Mouse (Mus musculus): Measurements from ENCODE around the gene Celsr1. TPM values are rescaled to one million over a fixed set of nuclear protein-coding genes. Genes with fewer than 3 reads are reported as not detected.

The Celsr1 gene
- polyA plus RNA-seq, 1 experiment: 0.06 TPM

DNA sequence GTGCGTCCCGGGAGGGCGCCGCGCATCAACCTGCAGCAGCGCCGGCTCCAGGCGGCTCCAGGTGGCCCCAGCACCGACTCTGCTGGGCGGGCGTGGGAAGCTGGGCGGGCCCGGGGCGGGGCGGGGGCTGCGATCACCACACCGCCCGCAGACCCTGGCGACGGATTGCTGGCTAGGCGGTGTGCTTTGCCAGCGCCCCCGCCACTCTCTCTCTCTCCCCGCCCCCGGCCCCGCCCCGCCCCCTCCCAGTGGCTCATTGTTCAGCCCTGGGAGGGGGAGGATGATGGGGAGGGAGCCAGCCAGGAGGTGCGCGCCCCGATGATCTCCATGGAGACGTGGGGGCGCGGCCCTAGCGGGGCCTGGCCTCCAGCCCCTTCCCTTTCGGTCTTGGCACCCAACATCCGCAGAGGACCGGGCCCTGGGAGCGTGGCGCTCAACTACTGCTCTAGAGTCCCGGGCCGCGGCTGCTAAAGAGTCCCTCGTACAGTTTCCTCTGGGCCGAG lies 495 bp upstream of the Celsr1 start:
- no peak for TF ChIP-seq CEBPB (IDR thresholded peaks at IDR 0.05; ENCODE audit: insufficient read depth, poor library complexity, severe bottlenecking)
- no peak for TF ChIP-seq MYOD1 (IDR thresholded peaks at IDR 0.05; ENCODE audit: control insufficient read depth in 1 of 3, insufficient read length in 2 of 3, low read depth in 2 of 3)
- no peak for TF ChIP-seq TCF3 (IDR thresholded peaks at IDR 0.05; ENCODE audit: insufficient read length, low read depth)
- TF ChIP-seq E2F4 (IDR thresholded peaks at IDR 0.05; ENCODE audit: insufficient read depth): no peak
- no peak for TF ChIP-seq SRF (IDR thresholded peaks at IDR 0.05; ENCODE audit: control insufficient read depth, insufficient read length, low read depth)
- no peak for TF ChIP-seq USF1 (IDR thresholded peaks at IDR 0.05; ENCODE audit: low read depth)
- TF ChIP-seq MAX (IDR thresholded peaks at IDR 0.05; ENCODE audit: low read depth): no peak
- no peak for TF ChIP-seq POLR2A (IDR thresholded peaks at IDR 0.05; ENCODE audit: insufficient read length, low read depth)
- no peak for TF ChIP-seq REST (IDR thresholded peaks at IDR 0.05; ENCODE audit: insufficient read depth, insufficient read length)
- no peak for TF ChIP-seq TCF12 (IDR thresholded peaks at IDR 0.05; ENCODE audit: insufficient read depth, poor library complexity, severe bottlenecking)
- TF ChIP-seq POLR2AphosphoS2 (IDR thresholded peaks at IDR 0.05; ENCODE audit: insufficient read length, low read depth): no peak
- TF ChIP-seq MYOG (IDR thresholded peaks at IDR 0.05; ENCODE audit: control insufficient read depth in 1 of 3, insufficient read depth in 1 of 3, insufficient read length in 2 of 3, low read depth in 2 of 3): no peak
- Histone ChIP-seq H3K4me2 (ENCODE audit: low read depth) (peak overlapping the region; percentile 27), H3K27me3 (ENCODE audit: control insufficient read depth, insufficient read depth, insufficient read length) (peaks cover 47% of the 10 kb centered on the region), H3K4me3 (no peak overlapping the region), H3K79me2 (ENCODE audit: control insufficient read depth, insufficient read depth) (no peaks in the 10 kb centered on the region), H3K36me3 (ENCODE audit: control insufficient read depth, insufficient read depth) (no peaks in the 10 kb centered on the region), H3ac (ENCODE audit: control insufficient read depth, insufficient read length) (no peak overlapping the region)

DNA sequence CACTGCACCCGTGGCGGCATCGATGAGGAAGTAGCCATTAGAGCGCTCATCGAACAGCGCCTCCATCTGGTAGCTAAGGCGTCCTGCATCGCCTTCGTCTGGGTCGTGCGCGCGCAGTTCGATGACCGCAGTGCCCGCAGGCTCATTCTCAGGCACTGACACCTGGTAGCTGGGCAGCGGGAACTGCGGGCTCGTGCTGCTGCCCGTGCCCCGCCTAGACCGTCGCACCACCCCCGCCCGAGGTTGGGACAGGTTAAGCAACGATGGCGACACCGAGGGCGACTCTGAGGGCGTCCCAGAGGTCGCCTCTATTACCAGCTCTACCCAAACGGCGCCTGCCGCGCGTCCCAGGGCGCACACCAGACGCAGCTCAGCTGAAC lies 776 bp downstream of the Celsr1 start:
- Histone ChIP-seq H3K4me3 (no peak overlapping the region), H3K36me3 (ENCODE audit: control insufficient read depth, insufficient read depth) (no peaks in the 10 kb centered on the region), H3ac (ENCODE audit: control insufficient read depth, insufficient read length) (no peak overlapping the region), H3K4me2 (ENCODE audit: low read depth) (no peak overlapping the region), H3K27me3 (ENCODE audit: control insufficient read depth, insufficient read depth, insufficient read length) (peaks cover 46% of the 10 kb centered on the region), H3K79me2 (ENCODE audit: control insufficient read depth, insufficient read depth) (no peaks in the 10 kb centered on the region)
- no peak for TF ChIP-seq MAX (IDR thresholded peaks at IDR 0.05; ENCODE audit: low read depth)
- TF ChIP-seq TCF3 (IDR thresholded peaks at IDR 0.05; ENCODE audit: insufficient read length, low read depth): no peak
- TF ChIP-seq E2F4 (IDR thresholded peaks at IDR 0.05; ENCODE audit: insufficient read depth): no peak
- TF ChIP-seq SRF (IDR thresholded peaks at IDR 0.05; ENCODE audit: control insufficient read depth, insufficient read length, low read depth): no peak
- no peak for TF ChIP-seq POLR2A (IDR thresholded peaks at IDR 0.05; ENCODE audit: insufficient read length, low read depth)
- no peak for TF ChIP-seq CEBPB (IDR thresholded peaks at IDR 0.05; ENCODE audit: insufficient read depth, poor library complexity, severe bottlenecking)
- TF ChIP-seq MYOG (IDR thresholded peaks at IDR 0.05; ENCODE audit: control insufficient read depth in 1 of 3, insufficient read depth in 1 of 3, insufficient read length in 2 of 3, low read depth in 2 of 3): no peak
- no peak for TF ChIP-seq TCF12 (IDR thresholded peaks at IDR 0.05; ENCODE audit: insufficient read depth, poor library complexity, severe bottlenecking)
- TF ChIP-seq REST (IDR thresholded peaks at IDR 0.05; ENCODE audit: insufficient read depth, insufficient read length): no peak
- no peak for TF ChIP-seq USF1 (IDR thresholded peaks at IDR 0.05; ENCODE audit: low read depth)
- TF ChIP-seq POLR2AphosphoS2 (IDR thresholded peaks at IDR 0.05; ENCODE audit: insufficient read length, low read depth): no peak
- TF ChIP-seq MYOD1 (IDR thresholded peaks at IDR 0.05; ENCODE audit: control insufficient read depth in 1 of 3, insufficient read length in 2 of 3, low read depth in 2 of 3): no peak

DNA sequence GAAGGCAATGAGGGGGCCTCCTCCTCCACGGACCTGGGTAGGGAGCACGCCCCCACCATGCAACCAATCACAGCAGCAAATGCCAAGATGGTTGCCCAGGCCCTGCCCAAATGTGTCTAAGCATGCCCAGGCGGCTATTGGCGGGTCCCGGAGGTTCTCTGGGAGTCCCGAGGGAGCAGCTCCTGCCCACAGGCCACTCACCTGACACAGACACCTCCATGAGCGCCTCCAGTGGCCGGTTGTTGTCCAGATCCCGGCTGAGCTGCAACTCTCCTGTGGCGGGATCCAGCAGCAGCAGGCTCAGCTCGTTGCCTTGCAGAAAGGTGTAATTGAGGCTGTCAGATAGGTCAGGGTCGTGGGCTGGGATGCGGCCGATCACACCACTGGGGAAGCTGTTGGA lies 3.6 kb downstream of the Celsr1 start:
- no peak overlapping the region for H3K4me3 ChIP-seq
- peaks cover 53% of the 10 kb centered on the region for H3K27me3 ChIP-seq (ENCODE audit: control insufficient read depth, insufficient read depth, insufficient read length)
- H3K4me2 ChIP-seq (ENCODE audit: low read depth): no peak overlapping the region
- TF ChIP-seq TCF3 (IDR thresholded peaks at IDR 0.05; ENCODE audit: insufficient read length, low read depth) (no peak), SRF (IDR thresholded peaks at IDR 0.05; ENCODE audit: control insufficient read depth, insufficient read length, low read depth) (no peak), REST (IDR thresholded peaks at IDR 0.05; ENCODE audit: insufficient read depth, insufficient read length) (no peak), USF1 (IDR thresholded peaks at IDR 0.05; ENCODE audit: low read depth) (no peak), MAX (IDR thresholded peaks at IDR 0.05; ENCODE audit: low read depth) (no peak)
- no peaks in the 10 kb centered on the region for H3K79me2 ChIP-seq (ENCODE audit: control insufficient read depth, insufficient read depth)
- H3ac ChIP-seq (ENCODE audit: control insufficient read depth, insufficient read length): no peak overlapping the region
- H3K36me3 ChIP-seq (ENCODE audit: control insufficient read depth, insufficient read depth): no peaks in the 10 kb centered on the region

DNA sequence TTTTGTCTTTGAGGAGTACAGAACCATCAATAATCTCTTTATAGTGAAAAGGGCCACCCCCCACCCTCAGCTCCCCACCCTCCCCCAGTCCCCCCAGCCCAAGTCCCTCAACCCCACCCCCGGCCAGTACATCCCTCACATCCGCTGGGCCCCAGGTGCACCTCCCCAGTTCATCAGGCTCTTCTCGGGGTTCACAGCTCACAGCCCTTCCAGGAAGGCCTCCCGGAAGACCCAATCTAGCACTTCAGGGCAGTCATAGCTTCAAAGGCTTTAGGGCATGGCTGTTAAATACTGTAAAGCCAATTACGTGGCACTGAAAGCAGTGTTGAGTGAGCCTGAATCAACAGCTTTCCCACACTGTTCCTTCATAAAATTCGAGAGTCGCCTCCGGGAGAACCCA lies 5.7 kb downstream of the Celsr1 start:
- no peak overlapping the region for H3K4me2 ChIP-seq (ENCODE audit: low read depth)
- H3K27me3 ChIP-seq (ENCODE audit: control insufficient read depth, insufficient read depth, insufficient read length): peaks cover 45% of the 10 kb centered on the region
- TF ChIP-seq POLR2A (IDR thresholded peaks at IDR 0.05; ENCODE audit: insufficient read length, low read depth): no peak
- TF ChIP-seq USF1 (IDR thresholded peaks at IDR 0.05; ENCODE audit: low read depth): no peak
- no peak for TF ChIP-seq MAX (IDR thresholded peaks at IDR 0.05; ENCODE audit: low read depth)
- no peak overlapping the region for H3K4me3 ChIP-seq
- H3ac ChIP-seq (ENCODE audit: control insufficient read depth, insufficient read length): no peak overlapping the region
- H3K36me3 ChIP-seq (ENCODE audit: control insufficient read depth, insufficient read depth): no peaks in the 10 kb centered on the region
- no peaks in the 10 kb centered on the region for H3K79me2 ChIP-seq (ENCODE audit: control insufficient read depth, insufficient read depth)

DNA sequence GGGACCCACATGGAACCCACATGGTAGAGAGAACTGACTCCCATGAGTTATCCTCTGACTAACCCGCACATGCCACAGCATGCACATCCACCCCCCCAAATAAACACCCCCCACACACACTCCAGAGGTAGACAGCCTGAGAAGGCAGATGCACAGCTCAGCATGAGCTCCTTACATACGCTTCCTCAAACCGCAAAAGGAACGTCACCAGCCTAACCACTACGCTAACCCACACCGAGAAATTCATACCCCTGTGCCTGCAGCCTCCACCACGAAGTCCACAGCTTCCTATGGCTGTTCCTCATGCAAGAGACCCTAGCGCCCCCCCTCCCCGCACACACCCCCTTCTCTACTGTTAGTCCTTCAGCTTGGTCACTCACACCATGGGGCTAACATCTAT lies 11.6 kb downstream of the Celsr1 start:
- peaks cover 31% of the 10 kb centered on the region for H3K27me3 ChIP-seq (ENCODE audit: control insufficient read depth, insufficient read depth, insufficient read length)
- H3K36me3 ChIP-seq (ENCODE audit: control insufficient read depth, insufficient read depth): no peaks in the 10 kb centered on the region
- TF ChIP-seq MAX (IDR thresholded peaks at IDR 0.05; ENCODE audit: low read depth) (no peak), MYOG (IDR thresholded peaks at IDR 0.05; ENCODE audit: control insufficient read depth in 1 of 3, insufficient read depth in 1 of 3, insufficient read length in 2 of 3, low read depth in 2 of 3) (no peak)
- no peak overlapping the region for H3K4me2 ChIP-seq (ENCODE audit: low read depth)
- no peaks in the 10 kb centered on the region for H3K79me2 ChIP-seq (ENCODE audit: control insufficient read depth, insufficient read depth)
- no peak overlapping the region for H3ac ChIP-seq (ENCODE audit: control insufficient read depth, insufficient read length)
- H3K4me3 ChIP-seq: no peak overlapping the region

All from myocyte (in vitro differentiated cells).